Mouse (Mus musculus) testis, adult 2 months (tissue): ENCODE measurements at regions not wholly inside any gene's neighbourhood (a gene's known extent, or its start where the extent isn't known, plus 50 kb on each side); places are given as distances from the start of the nearest gene placed in this dataset.

Experiments
- CTCF ChIP-seq: fragments of 200-500 bp; IDR thresholded peaks from 2 replicates; pipeline ENCODE4 v1.5.1; 2012; ENCODE audit warnings: low read depth, mild to moderate bottlenecking, inconsistent platforms, low read length, moderate library complexity; ENCODE audit not compliant: control insufficient read depth, insufficient read depth, insufficient replicate concordance
- POLR2A ChIP-seq: fragments of 200-500 bp; IDR thresholded peaks from 2 replicates; pipeline ENCODE4 v1.6.1; 2012; ENCODE audit warnings: low read depth, mild to moderate bottlenecking, inconsistent platforms, low read length, moderate library complexity; ENCODE audit not compliant: control insufficient read depth

- TF ChIP-seq CTCF (no peak), POLR2A (no peak)
Observed at GRCm38 (mm10) chr19:59628296-59629160, 170.4 kb downstream of the Emx2 start.
